Mouse (Mus musculus) midbrain, embryonic 12.5 days (tissue): ENCODE measurements at regions not wholly inside any gene's neighbourhood (a gene's known extent, or its start where the extent isn't known, plus 50 kb on each side); places are given as distances from the start of the nearest gene placed in this dataset.
"Not testable (repeated sequence)": the region's sequence is repeated elsewhere in the genome, so short reads cannot be mapped to it uniquely, and the experiment has no call there.

Source experiments
- ATAC-seq: fragments of 200-750 bp; cut with Nextera tagmentation; 2 replicates; pipeline ENCODE4 v1.8.0; 2017; ENCODE audit warnings: low read depth, moderate TSS enrichment, moderate library complexity; ENCODE audit not compliant: low FRiP score
- H3K27ac ChIP-seq: fragments of 300-500 bp; sonication (generic); replicated peaks from 2 replicates; pipeline ENCODE4 v1.5.1; 2016; ENCODE audit warnings: mild to moderate bottlenecking
- H3K27me3 ChIP-seq: fragments of 300-500 bp; sonication (generic); 2 replicates; pipeline ENCODE4 v1.6.1; 2016; ENCODE audit warnings: mild to moderate bottlenecking
- H3K36me3 ChIP-seq: fragments of 300-500 bp; sonication (generic); 2 replicates; pipeline ENCODE4 v1.6.1; 2016
- H3K4me1 ChIP-seq: fragments of 300-500 bp; sonication (generic); 2 replicates; pipeline ENCODE4 v1.6.1; 2016
- H3K4me2 ChIP-seq: fragments of 300-500 bp; sonication (generic); replicated peaks from 2 replicates; pipeline ENCODE4 v1.6.1; 2016; ENCODE audit warnings: mild to moderate bottlenecking, moderate library complexity
- H3K4me3 ChIP-seq: fragments of 300-500 bp; sonication (generic); 2 replicates; pipeline ENCODE4 v1.5.1; 2016; ENCODE audit warnings: mild to moderate bottlenecking
- H3K9ac ChIP-seq: fragments of 300-500 bp; sonication (generic); replicated peaks from 2 replicates; pipeline ENCODE4 v1.6.1; 2016; ENCODE audit warnings: mild to moderate bottlenecking, moderate library complexity
- H3K9me3 ChIP-seq: fragments of 300-500 bp; sonication (generic); 2 replicates; pipeline ENCODE4 v1.6.1; 2016; ENCODE audit warnings: mild to moderate bottlenecking
- WGBS: fragments of 180-500 bp; shearing (Covaris S2); methylation state at CpG from one replicate; pipeline ENCODE4 v1.1.7; 2016; 5-methylcytosine and 5-hydroxymethylcytosine counted together

DNA sequence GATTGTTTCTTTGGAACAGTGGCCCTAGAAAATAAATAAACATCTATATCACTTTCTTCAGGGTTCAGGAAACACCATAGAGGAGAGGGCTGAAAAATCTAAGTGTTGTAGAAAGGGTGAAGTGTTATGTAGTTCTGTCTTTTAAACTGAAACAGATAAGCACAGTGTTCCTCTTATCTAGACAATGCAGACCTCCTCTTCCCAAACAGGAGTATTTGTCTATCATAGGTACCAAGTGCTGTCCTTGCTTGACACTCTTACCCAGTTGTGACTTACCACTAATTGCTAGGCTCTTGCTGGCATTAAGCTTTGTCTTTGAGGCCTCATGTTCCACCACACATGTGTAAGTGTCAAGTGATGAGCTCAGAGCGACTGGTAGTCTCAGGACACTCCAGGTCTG lies 75.3 kb upstream of the Adam6b start:
- no peaks in the 10 kb centered on the region for H3K36me3 ChIP-seq
- no peaks in the 10 kb centered on the region for H3K4me1 ChIP-seq
- H3K27ac ChIP-seq: no peak overlapping the region
- H3K9me3 ChIP-seq: 0 out of 2 replicates have a peak, but pooled peaks cover 8% of the 10 kb centered on the region
- ATAC-seq: no peak
- 59% methylated on average over 1 of the region's 1 CpGs for WGBS
- no peaks in the 10 kb centered on the region for H3K27me3 ChIP-seq
- H3K9ac ChIP-seq: no peak overlapping the region
- no peak overlapping the region for H3K4me2 ChIP-seq
- no peak overlapping the region for H3K4me3 ChIP-seq

DNA sequence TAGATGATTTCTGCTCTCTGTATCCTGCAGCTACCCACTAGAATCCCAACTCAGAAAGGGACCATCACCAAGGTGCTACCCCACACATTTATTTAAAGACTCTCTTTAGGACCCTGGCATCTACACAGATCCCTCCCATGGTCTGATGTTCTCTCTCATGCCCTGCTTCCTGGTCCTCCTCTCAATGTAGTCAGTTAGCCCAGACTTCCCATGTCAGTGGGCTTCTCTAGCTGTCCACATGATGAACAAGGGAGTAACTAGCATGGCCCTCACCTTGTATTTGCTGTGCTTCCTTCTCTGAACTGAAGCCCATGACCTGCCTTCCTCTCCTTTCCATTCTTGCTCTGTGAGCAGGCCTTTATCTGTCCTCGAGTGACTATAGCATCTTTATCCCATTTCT lies 71.8 kb upstream of the Adam6b start:
- Histone ChIP-seq H3K27ac (no peak overlapping the region), H3K9me3 (peaks cover 10% of the 10 kb centered on the region; the same call in 1 of the 2 replicates), H3K4me3 (no peak overlapping the region), H3K36me3 (no peaks in the 10 kb centered on the region), H3K9ac (no peak overlapping the region), H3K4me1 (no peaks in the 10 kb centered on the region), H3K4me2 (no peak overlapping the region), H3K27me3 (no peaks in the 10 kb centered on the region)
- 63% methylated on average over 1 of the region's 1 CpGs for WGBS
- no peak for ATAC-seq

DNA sequence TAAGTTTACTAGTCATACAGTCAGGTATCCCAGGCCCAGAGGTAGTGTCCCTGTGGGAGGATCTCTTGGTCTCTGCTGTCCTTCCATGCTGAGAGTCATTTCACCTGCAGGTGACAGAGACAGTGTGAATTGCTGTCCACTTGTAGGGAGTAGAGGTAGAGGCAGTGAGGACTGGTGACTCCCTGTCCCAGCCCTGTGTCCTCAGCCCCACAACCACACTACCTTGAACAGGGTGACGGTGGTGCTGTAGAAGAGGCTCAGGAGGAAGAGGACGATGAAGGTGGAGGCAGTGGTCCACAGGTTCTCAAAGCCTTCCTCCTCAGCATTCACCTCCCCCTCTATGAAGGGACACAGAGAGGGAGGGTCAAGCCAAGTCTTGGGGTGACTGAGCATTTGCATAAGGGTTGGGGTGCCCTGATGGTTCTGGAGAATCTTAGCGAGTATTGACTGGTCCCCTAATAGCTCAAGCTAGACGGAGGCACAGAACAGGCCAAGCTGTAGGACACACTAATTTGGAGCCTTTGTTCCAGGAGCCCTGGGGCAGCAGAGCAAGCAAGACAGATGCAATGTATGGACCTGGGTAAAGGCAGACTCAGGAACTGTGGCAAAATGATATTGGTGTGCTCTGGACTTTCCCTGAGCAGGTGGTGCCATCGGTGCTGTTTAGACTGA lies 70.4 kb upstream of the Adam6b start:
- Histone ChIP-seq H3K9ac (no peak overlapping the region), H3K4me3 (no peak overlapping the region), H3K36me3 (no peaks in the 10 kb centered on the region), H3K27me3 (no peaks in the 10 kb centered on the region), H3K27ac (no peak overlapping the region), H3K9me3 (peaks cover 10% of the 10 kb centered on the region; the same call in 1 of the 2 replicates), H3K4me1 (no peaks in the 10 kb centered on the region), H3K4me2 (no peak overlapping the region)
- 80% methylated on average over 5 of the region's 5 CpGs for WGBS
- no peak; the same call in 1 of the 2 replicates for ATAC-seq

DNA sequence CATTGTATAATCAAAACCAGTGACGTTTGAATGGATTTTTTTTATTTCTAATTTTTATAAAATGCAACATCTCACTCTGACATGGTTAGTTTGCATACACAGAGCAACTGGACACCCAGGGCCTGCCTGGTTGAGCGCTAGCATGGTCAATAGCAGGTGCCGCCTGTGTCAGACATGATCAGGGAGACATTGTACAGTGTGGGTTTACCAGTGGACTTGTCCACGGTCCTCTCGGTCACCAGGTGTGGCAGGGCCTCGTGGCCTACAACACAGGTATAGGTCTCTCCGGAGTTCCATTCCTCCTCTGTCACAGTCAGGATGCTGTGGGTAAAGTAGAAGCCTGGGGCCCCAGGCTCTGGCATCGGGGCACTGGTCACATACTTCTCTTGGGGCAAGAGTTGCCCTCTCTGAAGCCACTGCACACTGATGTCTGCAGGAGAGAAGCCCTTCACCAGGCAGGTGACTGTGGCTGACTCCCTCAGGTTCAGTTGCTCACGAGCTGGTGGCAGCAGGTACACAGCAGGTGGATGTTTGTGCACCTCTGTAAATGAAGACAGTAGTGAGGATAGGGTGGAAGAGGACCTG lies 68.5 kb upstream of the Adam6b start:
- WGBS: 84% methylated on average over 9 of the region's 9 CpGs
- H3K36me3 ChIP-seq: no peaks in the 10 kb centered on the region
- H3K9me3 ChIP-seq: peaks cover 7% of the 10 kb centered on the region; the same call in 1 of the 2 replicates
- H3K4me2 ChIP-seq: no peak overlapping the region
- no peak overlapping the region for H3K27ac ChIP-seq
- no peak overlapping the region for H3K4me3 ChIP-seq
- H3K4me1 ChIP-seq: no peaks in the 10 kb centered on the region
- H3K9ac ChIP-seq: no peak overlapping the region
- no peak for ATAC-seq
- H3K27me3 ChIP-seq: no peaks in the 10 kb centered on the region

DNA sequence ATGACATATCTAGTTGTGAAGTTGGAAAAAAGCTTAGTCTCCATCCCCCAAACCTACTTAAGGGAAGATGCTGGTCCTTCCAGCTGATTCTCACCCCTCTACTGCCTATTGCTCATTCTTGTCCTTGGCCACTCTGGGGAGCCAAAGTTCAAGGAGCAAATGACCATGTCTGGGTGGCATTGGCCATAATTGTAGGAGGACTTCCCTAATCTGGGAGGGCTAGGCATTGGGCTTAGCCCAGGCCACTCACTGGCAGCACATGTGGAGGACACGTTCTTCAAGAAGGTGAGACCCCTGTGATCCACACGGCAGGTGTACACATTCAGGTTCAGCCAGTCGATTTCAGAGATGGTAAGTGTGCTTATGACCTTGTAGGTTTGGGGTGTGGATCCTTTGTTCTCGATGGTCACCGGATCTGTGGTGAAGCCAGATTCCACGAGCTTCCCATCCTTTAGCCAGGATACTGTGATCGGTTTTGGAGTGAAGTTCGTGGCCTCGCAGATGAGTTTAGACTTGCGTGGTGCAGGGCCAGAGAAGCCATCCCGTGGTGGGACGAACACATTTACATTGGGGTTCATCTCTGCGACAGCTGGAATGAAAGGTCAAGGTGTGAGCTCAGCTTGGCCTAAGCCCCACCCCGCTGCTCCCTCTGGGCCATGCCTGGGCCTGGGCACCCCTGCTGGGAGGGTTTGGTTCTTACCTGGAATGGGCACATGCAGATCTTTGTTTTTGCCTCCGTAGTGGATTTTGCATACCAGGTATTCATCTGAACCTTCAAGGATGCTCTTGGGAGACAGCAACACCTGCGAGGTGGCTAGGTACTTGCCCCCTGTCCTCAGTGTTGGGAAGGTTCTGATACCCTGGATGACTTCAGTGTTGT lies 67.4 kb upstream of the Adam6b start:
- Histone ChIP-seq H3K27ac (no peak overlapping the region), H3K9ac (no peak overlapping the region), H3K4me1 (no peaks in the 10 kb centered on the region), H3K9me3 (peaks cover 11% of the 10 kb centered on the region), H3K4me3 (no peak overlapping the region), H3K4me2 (no peak overlapping the region), H3K36me3 (no peaks in the 10 kb centered on the region), H3K27me3 (no peaks in the 10 kb centered on the region)
- no peak for ATAC-seq
- 85% methylated on average over 16 of the region's 16 CpGs for WGBS

DNA sequence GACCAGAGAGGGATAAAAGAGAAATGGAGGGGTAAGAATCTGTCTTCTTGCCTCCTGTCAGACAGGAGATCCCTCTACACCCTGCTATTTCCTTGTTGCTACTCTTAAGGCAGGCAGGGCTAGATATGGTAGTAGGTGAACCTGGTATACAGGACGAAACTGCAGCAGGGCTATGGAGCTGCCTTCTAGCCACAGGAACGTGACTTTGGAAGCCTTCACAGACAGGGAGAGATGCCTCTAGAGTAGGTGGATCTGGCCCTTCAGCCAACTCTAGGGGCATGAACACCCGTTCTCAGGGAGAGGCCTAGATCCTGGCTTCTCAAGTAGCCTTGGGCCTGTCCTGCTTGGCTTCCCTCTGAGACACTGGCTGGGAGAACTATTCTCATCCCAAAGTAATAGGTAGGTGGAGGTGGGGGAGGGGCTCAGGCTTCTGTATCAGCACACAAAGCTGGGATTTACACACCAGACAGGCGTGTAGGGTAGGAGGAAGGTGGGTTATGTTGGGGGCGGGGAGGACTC lies 66.5 kb upstream of the Adam6b start:
- no peaks in the 10 kb centered on the region for H3K36me3 ChIP-seq
- H3K27ac ChIP-seq: no peak overlapping the region
- H3K4me3 ChIP-seq: no peak overlapping the region
- H3K27me3 ChIP-seq: no peaks in the 10 kb centered on the region
- no peak overlapping the region for H3K9ac ChIP-seq
- 85% methylated on average over 5 of the region's 5 CpGs for WGBS
- H3K9me3 ChIP-seq: peaks cover 11% of the 10 kb centered on the region
- H3K4me2 ChIP-seq: no peak overlapping the region
- ATAC-seq: no peak
- H3K4me1 ChIP-seq: no peaks in the 10 kb centered on the region

DNA sequence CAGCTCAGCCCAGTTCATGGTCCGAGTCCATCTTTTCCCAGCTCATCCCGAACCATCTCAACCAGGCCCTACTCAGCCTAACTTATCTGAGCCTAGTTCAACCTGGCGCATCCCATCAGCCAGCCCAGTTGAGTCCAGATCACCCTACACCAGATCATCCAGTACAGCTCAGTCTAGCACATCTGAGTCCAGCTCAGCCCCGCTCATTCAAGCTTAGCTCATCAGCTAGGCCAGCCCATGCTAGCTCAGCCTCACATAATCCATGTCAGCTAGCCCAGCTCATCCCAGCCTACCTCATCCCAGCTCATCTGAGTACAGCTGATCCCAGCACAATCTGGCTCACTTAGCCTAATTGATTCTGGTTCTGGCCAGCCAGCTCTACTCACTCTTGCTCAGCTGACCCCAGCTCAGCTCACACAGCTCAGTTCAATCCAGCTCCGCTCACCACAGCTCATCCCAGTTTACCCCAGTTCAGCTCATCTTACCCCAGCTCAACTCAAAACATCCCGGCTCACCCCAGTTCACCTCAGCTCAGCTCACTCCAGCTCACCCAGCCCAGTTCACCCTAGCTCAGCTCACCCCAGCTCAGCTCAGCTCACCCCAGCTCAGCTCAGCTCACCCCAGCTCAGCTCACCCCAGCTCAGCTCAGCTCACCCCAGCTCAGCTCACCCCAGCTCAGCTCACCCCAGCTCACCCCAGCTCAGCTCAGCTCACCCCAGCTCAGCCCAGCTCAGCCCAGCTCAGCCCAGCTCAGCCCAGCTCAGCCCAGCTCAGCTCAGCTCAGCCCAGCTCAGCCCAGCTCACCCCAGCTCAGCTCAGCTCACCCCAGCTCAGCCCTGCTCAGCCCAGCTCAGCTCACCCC lies 65.3 kb upstream of the Adam6b start:
- Histone ChIP-seq H3K4me1 (no peaks in the 10 kb centered on the region), H3K27me3 (no peaks in the 10 kb centered on the region), H3K27ac (no peak overlapping the region), H3K4me3 (no peak overlapping the region), H3K9ac (no peak overlapping the region), H3K4me2 (no peak overlapping the region), H3K9me3 (peaks cover 11% of the 10 kb centered on the region), H3K36me3 (no peaks in the 10 kb centered on the region)
- 88% methylated on average over 6 of the region's 6 CpGs for WGBS
- 0 out of 2 replicates have a peak, but pooled peaks have one; percentile 19 for ATAC-seq

DNA sequence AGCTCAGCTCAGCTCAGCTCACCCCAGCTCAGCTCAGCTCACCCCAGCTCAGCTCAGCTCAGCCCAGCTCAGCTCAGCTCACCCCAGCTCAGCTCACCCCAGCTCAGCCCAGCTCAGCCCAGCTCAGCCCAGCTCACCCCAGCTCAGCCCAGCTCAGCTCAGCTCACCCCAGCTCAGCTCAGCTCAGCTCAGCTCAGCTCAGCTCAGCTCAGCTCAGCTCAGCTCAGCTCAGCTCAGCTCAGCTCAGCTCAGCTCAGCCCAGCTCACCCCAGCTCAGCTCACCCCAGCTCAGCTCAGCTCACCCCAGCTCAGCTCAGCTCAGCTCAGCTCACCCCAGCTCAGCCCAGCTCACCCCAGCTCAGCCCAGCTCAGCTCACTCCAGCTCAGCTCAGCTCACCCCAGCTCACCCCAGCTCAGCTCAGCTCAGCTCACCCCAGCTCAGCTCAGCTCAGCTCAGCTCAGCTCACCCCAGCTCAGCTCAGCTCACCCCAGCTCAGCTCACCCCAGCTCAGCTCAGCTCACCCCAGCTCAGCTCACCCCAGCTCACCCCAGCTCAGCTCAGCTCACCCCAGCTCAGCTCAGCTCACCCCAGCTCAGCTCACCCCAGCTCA lies 64.6 kb upstream of the Adam6b start:
- not testable (repeated sequence) for H3K9ac ChIP-seq, H3K4me2 ChIP-seq, H3K27me3 ChIP-seq, H3K27ac ChIP-seq, H3K36me3 ChIP-seq, ATAC-seq, H3K4me1 ChIP-seq, H3K4me3 ChIP-seq
- peaks cover 15% of the 10 kb centered on the region for H3K9me3 ChIP-seq

DNA sequence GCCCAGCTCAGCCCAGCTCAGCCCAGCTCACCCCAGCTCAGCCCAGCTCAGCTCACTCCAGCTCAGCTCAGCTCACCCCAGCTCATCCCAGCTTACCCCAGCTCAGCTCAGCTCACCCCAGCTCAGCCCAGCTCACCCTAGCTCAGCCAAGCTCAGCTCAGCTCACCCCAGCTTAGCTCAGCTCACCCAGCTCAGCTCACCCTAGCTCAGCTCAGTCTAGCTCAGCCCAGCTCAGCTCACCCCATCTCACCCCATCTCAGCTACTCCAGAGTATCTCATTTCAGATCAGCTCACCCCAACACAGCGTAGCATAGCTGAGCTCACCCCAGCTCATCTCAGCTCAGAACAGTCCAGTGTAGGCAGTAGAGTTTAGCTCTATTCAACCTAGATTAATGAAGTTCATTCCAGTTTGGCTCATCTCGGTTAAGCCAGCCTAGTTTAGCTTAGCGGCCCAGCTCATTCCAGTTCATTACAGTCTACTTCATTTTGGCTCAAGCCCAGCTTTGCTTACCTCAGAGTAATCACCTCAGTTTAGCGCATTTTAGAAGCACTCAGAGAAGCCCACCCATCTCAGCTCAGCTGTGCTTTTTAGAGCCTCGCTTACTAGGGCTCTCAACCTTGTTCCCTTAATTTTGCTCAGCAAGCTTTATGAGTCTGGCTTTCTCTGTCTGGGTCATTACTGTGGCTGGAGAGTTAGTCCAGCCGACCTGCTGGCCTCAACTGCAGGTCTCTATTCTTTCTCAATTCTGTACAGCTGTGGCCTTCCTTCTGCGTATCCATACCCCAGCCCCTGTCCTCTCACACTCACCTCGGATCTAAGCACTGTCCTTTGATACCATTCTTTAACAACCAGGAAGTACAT lies 63.9 kb upstream of the Adam6b start:
- ATAC-seq: no peak
- 83% methylated on average over 8 of the region's 8 CpGs for WGBS

DNA sequence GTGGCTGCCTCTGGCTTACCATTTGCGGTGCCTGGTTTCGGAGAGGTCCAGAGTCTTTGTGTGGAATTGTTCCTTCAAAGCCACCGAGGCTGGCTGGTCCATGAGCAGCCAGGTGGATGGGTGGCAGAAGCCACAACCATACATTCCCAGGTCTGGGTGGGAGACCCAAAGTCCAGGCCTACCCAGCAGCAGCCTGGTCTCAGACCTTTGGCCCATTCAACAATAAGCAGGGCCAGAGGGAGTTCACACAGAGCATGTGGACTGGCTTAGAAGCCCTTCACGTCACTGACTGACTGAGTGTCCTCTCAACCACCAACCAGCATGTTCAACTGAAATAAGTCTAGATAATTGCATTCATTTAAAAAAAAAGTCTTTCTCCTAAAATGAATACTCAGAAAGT lies 62.7 kb upstream of the Adam6b start:
- no peak overlapping the region for H3K4me2 ChIP-seq
- H3K36me3 ChIP-seq: no peaks in the 10 kb centered on the region
- 83% methylated on average over 4 of the region's 4 CpGs for WGBS
- no peak overlapping the region for H3K9ac ChIP-seq
- no peak overlapping the region for H3K4me3 ChIP-seq
- no peaks in the 10 kb centered on the region for H3K27me3 ChIP-seq
- no peak overlapping the region for H3K27ac ChIP-seq
- H3K4me1 ChIP-seq: no peaks in the 10 kb centered on the region
- H3K9me3 ChIP-seq: peaks cover 11% of the 10 kb centered on the region; the same call in 1 of the 2 replicates
- no peak for ATAC-seq

More for the DNA sequence above, 63.9 kb upstream of the Adam6b start:
- H3K36me3 ChIP-seq: no peaks in the 10 kb centered on the region
- H3K4me2 ChIP-seq: no peak overlapping the region
- no peak overlapping the region for H3K4me3 ChIP-seq
- peaks cover 15% of the 10 kb centered on the region for H3K9me3 ChIP-seq
- no peak overlapping the region for H3K27ac ChIP-seq
- no peak overlapping the region for H3K9ac ChIP-seq
- no peaks in the 10 kb centered on the region for H3K4me1 ChIP-seq
- H3K27me3 ChIP-seq: no peaks in the 10 kb centered on the region
